ENCODE assay signal across 18 mouse cellular contexts in the genomic region with DNA sequence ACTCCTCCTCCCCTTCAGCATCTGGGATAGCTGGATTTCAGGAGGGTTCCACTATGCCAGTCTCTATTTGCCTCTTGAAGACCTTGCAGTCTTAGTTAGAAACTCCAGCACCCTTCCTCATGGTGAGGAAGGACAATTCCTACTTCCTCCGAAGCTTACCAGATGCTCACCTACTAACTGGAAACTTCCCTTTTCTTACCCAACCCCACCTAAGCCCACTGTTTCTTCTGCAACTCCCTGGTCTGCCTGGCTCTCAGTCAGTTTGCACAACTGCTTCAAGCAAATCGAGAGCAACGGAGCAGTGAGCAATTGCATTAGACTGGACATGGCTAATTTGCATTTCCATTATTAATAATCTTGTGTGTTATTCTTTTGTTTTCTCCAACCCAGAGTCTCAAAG.
"Had no signal": no experiment of that assay in that cellular context is flagged by ENCODE, and none has a peak within 500 bp of the region (broad histone marks: within the 10 kb centered on the region; RNA-seq: fewer than 3 reads in every experiment).

No protein-coding gene starts in this region.

- H3K9ac ChIP-seq: intestine, embryonic 15.5 days; kidney, embryonic 15.5 days; limb, embryonic 12.5 days; limb, embryonic 15.5 days; liver, embryonic 12.5 days; liver, embryonic 15.5 days; midbrain, embryonic 13.5 days had no signal

- H3K4me1 ChIP-seq: kidney, embryonic 15.5 days; limb, embryonic 12.5 days; limb, embryonic 15.5 days; liver, embryonic 12.5 days; liver, embryonic 15.5 days; midbrain, embryonic 10.5 days; midbrain, embryonic 13.5 days had no signal

- DNase-seq: kidney, adult 11 months; kidney, adult 8-10 months; right cerebral cortex, adult 18-20 months; right cerebral cortex, postnatal 14 days; right cerebral cortex, postnatal 4 days; thymus, adult 2 months; thymus, postnatal 25 days had no signal

- H3K27me3 ChIP-seq: intestine, embryonic 15.5 days; kidney, embryonic 15.5 days; limb, embryonic 12.5 days; limb, embryonic 15.5 days; liver, embryonic 12.5 days; liver, embryonic 15.5 days; midbrain, embryonic 13.5 days had no signal

- H3K36me3 ChIP-seq: intestine, embryonic 15.5 days; kidney, embryonic 15.5 days; limb, embryonic 12.5 days; limb, embryonic 15.5 days; liver, embryonic 12.5 days; liver, embryonic 15.5 days; midbrain, embryonic 10.5 days; midbrain, embryonic 13.5 days had no signal

- H3K9me3 ChIP-seq: limb, embryonic 15.5 days; liver, embryonic 15.5 days had no signal

- H3K27ac ChIP-seq: intestine, embryonic 15.5 days; kidney, embryonic 15.5 days; limb, embryonic 12.5 days; liver, embryonic 12.5 days; liver, embryonic 15.5 days; midbrain, embryonic 10.5 days; midbrain, embryonic 13.5 days; stomach, postnatal 0 days had no signal

- ATAC-seq: intestine, embryonic 15.5 days; liver, embryonic 12.5 days; midbrain, embryonic 13.5 days; midbrain, embryonic 16.5 days had no signal

- H3K4me3 ChIP-seq: intestine, embryonic 15.5 days; kidney, embryonic 15.5 days; limb, embryonic 12.5 days; limb, embryonic 15.5 days; liver, embryonic 12.5 days; liver, embryonic 15.5 days; megakaryocyte, embryonic 14.5 days; midbrain, embryonic 10.5 days; midbrain, embryonic 13.5 days had no signal

- H3K4me2 ChIP-seq: intestine, embryonic 15.5 days; kidney, embryonic 15.5 days; limb, embryonic 12.5 days; limb, embryonic 15.5 days; liver, embryonic 12.5 days; liver, embryonic 15.5 days; midbrain, embryonic 13.5 days had no signal
